Mouse (Mus musculus): ENCODE results near the gene Ugcg. TPM values are rescaled to one million over a fixed set of nuclear protein-coding genes. Genes with fewer than 3 reads are reported as not detected.
"Not testable (repeated sequence)": the region's sequence is repeated elsewhere in the genome, so short reads cannot be mapped to it uniquely, and the experiment has no call there.

Ugcg gene
- total RNA-seq, 1 experiment from 2014 or later, result 36.9 TPM

- no peak for DNase-seq
Measured at GRCm38 (mm10) chr4:59259806-59260205, 70.7 kb downstream of the Ugcg start.

DNA sequence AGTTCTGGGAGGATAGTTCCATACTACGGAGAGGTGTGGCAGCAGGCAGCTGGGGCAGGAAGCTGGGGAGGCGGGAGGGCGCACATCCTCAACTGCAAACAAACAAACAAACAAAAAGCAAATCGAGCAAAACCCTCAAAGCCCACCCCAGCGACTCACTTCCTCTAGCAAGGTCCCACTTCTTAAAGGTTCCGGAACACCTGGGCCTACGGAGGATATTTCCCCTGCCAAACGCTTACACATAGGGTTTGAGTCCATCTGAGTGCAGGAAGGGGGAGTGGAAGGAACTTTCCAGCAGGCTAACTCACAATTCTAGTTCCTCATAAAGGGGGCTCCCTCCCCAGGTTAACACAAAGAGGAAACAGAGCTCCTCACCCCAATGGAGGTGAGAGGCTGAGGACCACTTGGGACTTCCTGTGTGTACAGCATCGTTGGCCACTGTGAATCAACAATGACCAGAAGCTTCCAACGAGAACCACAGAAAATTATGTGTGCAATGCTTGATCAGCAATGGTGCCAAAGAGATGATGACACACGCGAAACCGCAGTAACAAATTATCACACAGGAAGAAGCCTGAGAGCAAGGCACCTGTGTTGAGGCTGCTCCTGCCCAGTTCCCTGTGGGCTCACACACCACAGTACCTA, 71.9 kb downstream of the Ugcg start:
- no peak for DNase-seq

GRCm38 (mm10) chr4:59261582-59261981, 72.5 kb downstream of the Ugcg start:
- not testable (repeated sequence) for DNase-seq

- DNase-seq, result no peak
Measured at GRCm38 (mm10) chr4:59262156-59262555, 73.1 kb downstream of the Ugcg start.

GRCm38 (mm10) chr4:59263418-59263817, 74.4 kb downstream of the Ugcg start:
- no peak for DNase-seq

DNA sequence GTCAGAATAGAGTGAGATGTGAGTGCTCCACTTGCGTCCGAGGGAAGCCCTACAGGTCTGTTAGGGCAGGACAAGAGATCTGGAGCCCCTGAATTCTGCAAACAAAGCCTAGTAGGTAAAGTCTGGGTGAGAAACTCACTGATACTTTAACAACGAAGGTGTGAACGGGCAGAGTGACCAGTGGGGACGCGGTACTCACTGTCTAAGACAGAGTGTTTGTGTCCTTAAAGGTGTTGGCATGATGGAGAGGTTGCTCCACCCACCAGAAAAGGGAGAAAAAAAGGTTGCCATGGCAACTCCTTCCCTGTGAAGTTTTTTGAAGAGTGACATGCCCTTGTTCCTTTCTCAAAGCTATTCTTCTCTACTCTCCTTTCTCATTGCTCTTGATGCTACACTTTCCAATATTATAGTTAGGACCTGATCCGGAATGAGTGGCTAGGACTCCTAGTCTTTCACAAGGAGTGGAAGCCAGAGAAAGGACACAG, 75.6 kb downstream of the Ugcg start:
- DNase-seq, result no peak

GRCm38 (mm10) chr4:59265182-59265581, 76.1 kb downstream of the Ugcg start:
- no peak for DNase-seq

GRCm38 (mm10) chr4:59265631-59266030, 76.6 kb downstream of the Ugcg start:
- DNase-seq, result no peak

Other genes starting within 250 kb of the Ugcg start
- gene Zkscan16, start 245.6 kb upstream of the Ugcg start, total RNA-seq (2021), result 2.3 and 2.5 TPM in 2 replicates
- 14.6 and 18.1 TPM in 2 replicates for gene Ptgr1, start 202.1 kb upstream of the Ugcg start, total RNA-seq (2021)
- gene Dnajc25, start 194.2 kb upstream of the Ugcg start, total RNA-seq (2021), result 18.7 and 19.3 TPM in 2 replicates
- gene Gm20503, start 186.0 kb upstream of the Ugcg start, total RNA-seq (2021), result 6.0 and 13.3 TPM in 2 replicates
- 25.7 and 30.0 TPM in 2 replicates for gene Gng10, start 154.2 kb upstream of the Ugcg start, total RNA-seq (2021)
- not detected in 2 replicates for gene AI481877, start 50.3 kb upstream of the Ugcg start, total RNA-seq (2021)
- gene Susd1, start 249.4 kb downstream of the Ugcg start, total RNA-seq (2021), result 5.1 and 5.4 TPM in 2 replicates